ENCODE assay signal across 21 mouse cellular contexts in genomic region chr8:58371979-58372378, GRCm38 (mm10).
"Had no signal": no experiment of that assay in that cellular context is flagged by ENCODE, and none has a peak within 500 bp of the region (broad histone marks: within the 10 kb centered on the region; RNA-seq: fewer than 3 reads in every experiment).

No protein-coding gene starts in this region.

- H3K4me2 ChIP-seq: limb, embryonic 12.5 days; limb, embryonic 15.5 days; liver, embryonic 11.5 days; lung, embryonic 15.5 days; midbrain, embryonic 15.5 days; neural tube, embryonic 12.5 days; neural tube, embryonic 15.5 days; stomach, embryonic 15.5 days had no signal

- H3K36me3 ChIP-seq: limb, embryonic 12.5 days; limb, embryonic 15.5 days; lung, embryonic 15.5 days; midbrain, embryonic 10.5 days; midbrain, embryonic 15.5 days; neural tube, embryonic 12.5 days; neural tube, embryonic 15.5 days; stomach, embryonic 15.5 days had no signal

- H3K4me3 ChIP-seq: limb, embryonic 12.5 days; limb, embryonic 15.5 days; lung, embryonic 15.5 days; megakaryocyte, embryonic 14.5 days; midbrain, embryonic 10.5 days; midbrain, embryonic 15.5 days; neural tube, embryonic 12.5 days; neural tube, embryonic 15.5 days; stomach, embryonic 15.5 days had no signal

- H3K9ac ChIP-seq: limb, embryonic 12.5 days; limb, embryonic 15.5 days; liver, embryonic 14.5 days; lung, embryonic 15.5 days; midbrain, embryonic 15.5 days; neural tube, embryonic 12.5 days; neural tube, embryonic 15.5 days; stomach, embryonic 15.5 days had no signal

- DNase-seq: kidney, adult 9 months; kidney, postnatal 14 days; kidney, postnatal 4 days; left cerebral cortex, postnatal 4 days; lung, adult 18-20 months; lung, postnatal 10 days; lung, postnatal 36 days; right cerebral cortex, adult 18-20 months; right cerebral cortex, postnatal 14 days; thymus, postnatal 25 days had no signal

- H3K27me3 ChIP-seq: limb, embryonic 12.5 days; limb, embryonic 15.5 days; lung, embryonic 15.5 days; megakaryocyte, embryonic 14.5 days; midbrain, embryonic 15.5 days; neural tube, embryonic 12.5 days; neural tube, embryonic 15.5 days; stomach, embryonic 15.5 days had no signal

- H3K4me1 ChIP-seq: limb, embryonic 12.5 days; limb, embryonic 15.5 days; lung, embryonic 15.5 days; megakaryocyte, embryonic 14.5 days; midbrain, embryonic 10.5 days; midbrain, embryonic 15.5 days; neural tube, embryonic 12.5 days; neural tube, embryonic 15.5 days; stomach, embryonic 15.5 days had no signal

- H3K9me3 ChIP-seq: limb, embryonic 12.5 days; limb, embryonic 15.5 days; lung, embryonic 15.5 days; megakaryocyte, embryonic 14.5 days; midbrain, embryonic 10.5 days; midbrain, embryonic 15.5 days; neural tube, embryonic 12.5 days; neural tube, embryonic 15.5 days; stomach, embryonic 15.5 days had no signal

- H3K27ac ChIP-seq: limb, embryonic 12.5 days; limb, embryonic 15.5 days; liver, embryonic 14.5 days; lung, embryonic 15.5 days; midbrain, embryonic 10.5 days; midbrain, embryonic 15.5 days; neural tube, embryonic 12.5 days; neural tube, embryonic 15.5 days; stomach, embryonic 15.5 days had no signal
